Mouse (Mus musculus) spleen, adult 12 weeks (tissue): ENCODE measurements around the gene Vezf1.
A peak's percentile ranks its signal among the peaks of the same experiment; 100 is the strongest.

Source experiments
- DNase-seq: peaks from one replicate; pipeline ENCODE4 v3.0.0; 2022; ENCODE audit warnings: low spot score

The Vezf1 gene

DNA sequence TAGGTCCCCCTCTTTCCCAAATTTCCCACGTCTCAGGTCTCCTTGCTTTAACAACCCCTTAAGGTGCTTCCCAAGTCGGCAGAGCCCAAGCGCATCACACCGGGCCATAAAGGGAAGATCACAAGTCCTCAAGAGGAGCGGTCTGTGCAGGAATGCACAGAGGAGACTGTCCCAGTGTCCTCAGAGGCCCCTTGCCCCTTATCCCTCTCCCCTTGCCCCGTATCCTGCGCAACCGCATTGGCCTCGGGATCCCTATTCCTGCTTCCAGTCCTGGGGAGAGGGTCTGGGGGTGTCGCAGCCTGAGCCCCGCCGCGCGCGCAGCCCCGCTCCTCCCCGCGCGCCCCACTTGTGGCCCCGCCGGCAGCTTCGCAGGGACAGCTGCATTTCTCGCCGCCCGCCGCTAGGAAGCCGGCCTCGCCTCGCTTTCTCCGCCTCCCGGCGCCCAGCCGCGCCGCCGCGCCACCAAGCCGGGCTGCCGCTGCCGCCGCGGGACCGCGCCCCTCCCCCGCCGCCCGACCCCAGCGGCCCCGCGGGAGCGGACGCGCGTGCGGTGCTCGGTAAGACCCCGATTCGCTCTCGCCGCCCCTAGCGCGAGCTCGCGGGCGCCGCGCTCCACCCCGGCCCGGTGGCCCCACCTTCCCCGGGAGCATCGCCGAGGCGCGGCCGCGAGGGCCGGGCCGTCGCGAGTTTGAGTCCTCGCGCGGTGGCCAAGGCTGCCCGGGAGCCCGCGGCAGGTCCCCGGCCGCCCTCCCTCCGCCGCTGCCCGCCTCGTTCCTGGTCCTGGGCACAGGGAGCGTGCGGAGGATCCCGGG is 30.9 kb downstream of the Vezf1 start:
- peak; percentile 35 for DNase-seq

- DNase-seq = no peak
Observed at GRCm38 (mm10) chr11:88099599-88100023, 31.5 kb downstream of the Vezf1 start.

- no peak for DNase-seq
Observed at GRCm38 (mm10) chr11:88100170-88100569, 32.1 kb downstream of the Vezf1 start.

DNA sequence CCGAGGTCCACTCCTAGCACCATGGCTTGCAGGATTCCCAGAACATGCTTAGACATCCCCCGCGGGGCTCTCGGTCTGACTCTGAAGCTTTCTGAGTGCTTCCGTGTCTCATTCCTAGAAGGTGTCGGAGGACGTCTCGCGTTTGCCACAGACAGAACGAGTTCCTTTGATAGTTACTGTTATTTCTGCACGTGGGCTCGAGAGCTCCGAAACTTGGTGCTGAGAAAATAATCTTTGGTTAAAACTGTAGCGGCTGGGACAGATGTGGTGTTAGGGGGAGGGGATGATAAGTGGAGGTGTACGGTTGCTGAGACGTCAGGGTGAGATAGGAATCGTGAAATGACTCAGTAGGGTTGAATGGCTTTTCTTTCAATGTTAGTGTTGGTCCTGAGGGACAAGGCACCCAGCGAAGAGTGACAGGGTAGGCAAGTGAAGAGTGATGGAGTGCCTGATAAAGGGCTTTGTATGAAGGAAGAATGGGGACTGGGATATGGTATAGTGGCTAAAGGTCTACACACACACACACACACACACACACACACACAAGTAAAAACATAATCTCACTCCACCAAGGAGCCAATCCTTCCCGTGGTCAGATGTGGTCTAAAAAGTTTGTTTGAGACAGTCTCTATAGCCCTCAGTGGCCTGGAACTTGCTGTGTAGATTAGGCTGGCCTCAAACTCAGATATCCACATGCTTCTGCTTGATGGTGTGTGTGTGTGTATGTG is 35.3 kb downstream of the Vezf1 start:
- DNase-seq = no peak

DNA sequence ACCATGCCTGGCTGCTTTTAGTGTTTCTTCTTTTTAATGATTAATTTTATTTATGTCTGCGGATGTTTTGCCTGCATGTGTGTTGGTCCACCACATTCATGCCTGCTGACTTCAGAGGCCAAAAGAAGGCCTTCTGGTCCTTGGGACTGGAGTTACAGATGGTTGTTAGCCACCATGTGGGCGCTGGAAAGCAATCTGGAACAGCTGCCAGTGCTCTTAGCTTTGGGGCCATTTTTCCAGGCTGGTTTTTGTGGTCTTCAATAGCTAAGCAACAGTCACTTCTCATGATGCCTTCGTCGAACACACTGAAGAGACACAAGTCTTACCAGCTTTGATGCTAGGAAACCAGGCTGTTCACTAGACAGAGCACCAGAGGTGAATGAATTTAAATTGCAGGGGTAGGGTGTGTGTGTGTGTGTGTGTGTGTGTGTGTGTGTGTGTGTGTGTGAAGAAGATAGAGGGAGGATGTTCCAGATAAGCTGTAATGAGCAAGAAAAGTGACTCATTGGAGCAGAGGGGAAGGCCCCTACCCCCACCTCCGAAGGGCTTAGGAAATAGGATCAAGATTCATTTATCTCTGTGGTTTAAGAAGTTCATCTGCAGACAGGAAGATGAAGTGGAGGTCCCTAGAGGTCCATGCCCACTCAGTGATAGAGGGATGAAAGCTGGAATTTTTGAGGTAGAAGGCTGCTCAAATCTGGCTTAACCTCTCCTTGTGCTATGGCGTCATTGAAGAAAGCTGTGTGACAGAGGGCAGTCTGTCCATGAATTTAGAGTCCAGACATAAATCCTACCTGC is 37.6 kb downstream of the Vezf1 start:
- DNase-seq = no peak

- no peak for DNase-seq
Observed at GRCm38 (mm10) chr11:88106292-88106554, 38.1 kb downstream of the Vezf1 start.

DNA sequence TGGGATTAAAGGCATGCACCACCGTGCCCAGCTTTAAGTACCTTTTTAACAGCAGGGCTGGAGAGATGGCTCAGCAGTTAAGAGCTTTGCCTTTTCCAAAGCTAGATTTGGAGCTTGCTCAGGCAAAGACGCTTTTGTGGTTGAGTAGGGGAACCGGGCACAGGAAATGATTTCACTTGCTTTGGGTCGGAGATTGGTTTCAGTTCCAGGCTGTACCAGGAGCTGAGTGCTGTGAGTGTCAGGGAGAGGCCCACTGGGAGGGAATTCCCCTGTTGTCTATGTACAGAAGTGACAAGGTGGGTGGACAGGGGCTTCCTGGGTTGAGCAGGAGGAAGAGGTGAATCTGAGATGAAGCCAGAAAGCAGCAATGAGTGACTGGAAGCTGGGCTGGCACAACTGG is 39.3 kb downstream of the Vezf1 start:
- peak; percentile 21 for DNase-seq

DNA sequence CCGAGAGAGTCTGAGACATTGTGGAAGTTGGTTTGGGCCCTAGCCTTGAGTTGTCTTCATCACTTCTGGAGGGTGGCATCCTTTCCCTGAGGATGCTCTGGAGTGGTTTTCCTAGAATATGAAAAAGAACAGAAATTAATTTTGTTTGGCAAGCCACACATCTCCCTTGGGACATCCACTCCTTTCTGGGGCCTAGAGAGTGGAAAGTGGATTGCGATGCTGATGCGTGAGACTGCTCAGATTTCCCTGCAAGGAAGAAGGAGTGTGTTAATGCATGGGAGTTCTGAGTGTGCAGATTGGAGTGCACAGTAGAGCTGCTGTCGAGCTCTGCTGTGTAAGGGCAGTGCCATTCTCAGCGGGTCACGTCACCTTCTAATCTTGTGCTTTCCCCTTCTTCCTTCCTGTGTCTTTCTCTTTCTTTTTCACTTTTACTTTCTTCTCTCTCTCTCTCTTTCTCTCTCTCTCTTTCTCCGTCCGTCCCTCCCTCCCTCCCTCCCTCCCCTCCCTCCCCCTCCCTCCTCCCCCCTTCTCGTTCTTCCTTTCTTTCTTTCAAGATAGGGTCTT is 42.0 kb downstream of the Vezf1 start:
- no peak for DNase-seq

GRCm38 (mm10) chr11:88112078-88112477 is 44.0 kb downstream of the Vezf1 start:
- no peak for DNase-seq

DNA sequence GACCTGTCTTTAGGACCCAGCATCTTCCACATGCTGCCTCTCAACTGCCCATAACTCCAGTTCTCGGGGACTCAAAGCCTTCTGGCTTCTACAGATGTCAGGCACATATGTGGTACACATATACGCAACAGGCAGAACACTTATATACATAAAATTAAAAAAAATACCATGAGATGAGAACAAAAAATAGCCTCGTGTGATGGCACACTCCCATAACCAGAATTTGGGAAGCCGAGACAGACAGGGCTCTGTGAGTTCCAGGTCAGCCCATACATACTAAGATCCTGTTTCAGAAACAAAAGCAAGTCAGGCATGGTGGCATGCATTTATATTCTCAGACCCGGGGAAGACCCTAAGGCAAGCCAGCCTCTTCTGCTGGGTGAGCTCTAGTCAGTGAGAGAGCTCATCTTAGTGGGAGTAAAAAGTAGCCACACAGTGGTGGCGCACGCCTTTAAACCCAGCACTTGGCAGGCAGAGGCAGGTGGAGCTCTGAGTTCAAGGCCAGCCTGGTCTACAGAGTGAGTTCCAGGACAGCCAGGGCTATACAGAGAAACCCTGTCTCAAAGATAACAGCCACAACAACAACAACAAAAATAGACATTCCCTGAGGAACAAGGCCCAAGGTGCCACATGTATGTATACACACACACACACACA is 44.7 kb downstream of the Vezf1 start:
- no peak for DNase-seq

DNA sequence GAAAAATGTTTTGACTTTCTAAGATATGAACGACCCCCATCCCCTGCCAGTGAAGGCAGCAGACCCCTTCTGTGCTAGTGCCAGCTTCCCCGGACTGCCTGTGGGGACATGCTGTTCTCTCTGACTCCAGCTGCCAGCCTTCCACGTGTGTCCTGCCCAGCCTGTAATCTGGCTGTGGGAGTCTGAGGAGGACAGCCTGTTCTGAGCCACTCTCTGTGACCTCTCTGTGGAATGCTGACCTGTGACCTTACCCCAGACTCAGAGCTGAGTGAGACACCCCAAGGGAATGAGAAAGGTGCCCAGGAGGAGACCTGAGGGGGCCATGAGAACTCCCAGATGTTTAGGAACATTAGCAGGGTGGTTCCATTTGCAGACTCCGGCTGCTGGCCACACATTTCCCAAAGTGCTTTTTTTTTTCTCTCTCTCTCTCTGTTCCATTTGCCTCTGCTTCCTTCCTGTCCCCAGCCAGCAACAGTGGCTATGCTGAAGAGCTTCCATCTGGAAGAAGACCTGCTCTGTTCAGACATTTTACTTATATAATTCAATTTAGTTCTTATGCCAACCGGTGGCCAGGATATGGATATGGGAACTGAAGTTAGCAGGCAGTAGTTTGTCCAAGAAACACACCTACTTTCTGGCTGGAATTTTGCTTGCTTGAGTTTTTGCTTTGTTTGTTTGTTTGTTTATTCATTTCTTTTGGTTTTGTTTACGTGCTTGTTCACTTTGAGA is 45.6 kb downstream of the Vezf1 start:
- no peak for DNase-seq

- DNase-seq = no peak
Observed at GRCm38 (mm10) chr11:88114871-88115301, 46.8 kb downstream of the Vezf1 start.

DNA sequence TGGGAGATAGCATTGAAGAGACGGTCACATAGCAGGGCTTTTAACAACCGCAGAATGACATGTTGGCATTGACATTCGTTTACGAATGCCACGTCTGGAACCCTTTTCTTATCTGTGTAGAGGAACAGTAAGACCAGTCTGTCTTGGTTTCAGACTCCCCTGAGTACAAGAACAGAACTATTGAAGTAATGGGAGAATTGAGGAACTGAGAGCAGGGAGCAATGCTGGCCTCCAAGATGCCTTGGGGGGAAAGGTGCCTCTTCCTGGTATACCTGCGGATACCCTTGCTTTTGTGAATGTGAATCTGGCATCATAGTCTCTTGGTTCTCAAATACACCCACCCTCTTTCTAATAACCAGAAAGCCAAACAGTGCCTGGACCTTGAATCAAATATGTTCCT is 48.5 kb downstream of the Vezf1 start:
- DNase-seq = no peak

DNA sequence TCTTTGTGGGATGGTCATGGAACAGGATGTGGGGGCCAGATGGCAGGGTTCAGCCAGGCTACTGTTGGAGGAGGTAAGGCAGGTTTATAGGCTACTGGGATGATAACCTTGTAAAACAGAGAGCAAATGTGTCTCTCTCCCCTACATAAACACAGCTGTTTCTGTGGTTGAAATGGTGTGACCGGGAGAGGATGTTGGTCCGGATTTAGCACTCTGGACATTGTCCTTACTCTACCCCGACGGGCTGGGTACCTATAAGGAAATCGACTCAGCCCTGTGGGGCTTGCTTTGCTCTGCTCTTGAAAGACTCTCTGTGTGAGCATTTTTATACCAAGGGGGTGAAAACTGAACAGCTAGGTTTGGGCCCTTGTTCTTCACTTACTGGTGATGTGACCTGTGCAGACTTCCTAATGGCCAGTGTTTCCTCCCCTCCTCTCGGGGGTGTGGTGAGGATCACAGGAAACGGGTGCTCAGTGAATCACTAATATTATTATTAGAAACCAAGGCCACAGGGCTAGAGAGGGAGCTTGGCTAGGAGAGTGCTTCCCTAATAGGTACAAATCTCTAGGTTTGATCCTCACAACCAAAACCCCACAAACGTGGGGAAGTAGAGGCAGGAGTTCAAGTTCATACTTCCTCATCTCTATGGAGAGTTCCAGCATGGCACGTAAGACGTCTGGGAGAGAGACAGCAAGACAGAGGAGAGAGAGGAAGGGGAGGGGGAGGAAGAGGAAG is 49.4 kb downstream of the Vezf1 start:
- no peak for DNase-seq

DNA sequence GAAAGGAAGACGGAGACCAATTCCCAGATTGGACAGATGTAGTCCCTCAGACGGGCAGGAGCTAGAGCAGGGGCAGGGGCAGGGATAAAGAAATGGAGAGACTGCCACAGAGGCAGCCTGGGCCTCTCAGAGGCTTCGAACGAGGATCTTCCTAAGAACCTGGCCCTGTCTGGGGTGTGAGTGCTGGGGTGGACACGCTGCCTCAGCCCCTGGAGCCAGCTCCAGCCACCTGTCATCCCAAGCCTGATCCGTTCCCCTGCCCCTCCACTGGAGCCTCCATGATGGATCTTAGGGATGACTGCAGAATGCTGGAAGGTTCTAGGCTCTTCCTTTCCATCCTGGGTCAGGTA is 50.0 kb downstream of the Vezf1 start:
- no peak for DNase-seq

DNA sequence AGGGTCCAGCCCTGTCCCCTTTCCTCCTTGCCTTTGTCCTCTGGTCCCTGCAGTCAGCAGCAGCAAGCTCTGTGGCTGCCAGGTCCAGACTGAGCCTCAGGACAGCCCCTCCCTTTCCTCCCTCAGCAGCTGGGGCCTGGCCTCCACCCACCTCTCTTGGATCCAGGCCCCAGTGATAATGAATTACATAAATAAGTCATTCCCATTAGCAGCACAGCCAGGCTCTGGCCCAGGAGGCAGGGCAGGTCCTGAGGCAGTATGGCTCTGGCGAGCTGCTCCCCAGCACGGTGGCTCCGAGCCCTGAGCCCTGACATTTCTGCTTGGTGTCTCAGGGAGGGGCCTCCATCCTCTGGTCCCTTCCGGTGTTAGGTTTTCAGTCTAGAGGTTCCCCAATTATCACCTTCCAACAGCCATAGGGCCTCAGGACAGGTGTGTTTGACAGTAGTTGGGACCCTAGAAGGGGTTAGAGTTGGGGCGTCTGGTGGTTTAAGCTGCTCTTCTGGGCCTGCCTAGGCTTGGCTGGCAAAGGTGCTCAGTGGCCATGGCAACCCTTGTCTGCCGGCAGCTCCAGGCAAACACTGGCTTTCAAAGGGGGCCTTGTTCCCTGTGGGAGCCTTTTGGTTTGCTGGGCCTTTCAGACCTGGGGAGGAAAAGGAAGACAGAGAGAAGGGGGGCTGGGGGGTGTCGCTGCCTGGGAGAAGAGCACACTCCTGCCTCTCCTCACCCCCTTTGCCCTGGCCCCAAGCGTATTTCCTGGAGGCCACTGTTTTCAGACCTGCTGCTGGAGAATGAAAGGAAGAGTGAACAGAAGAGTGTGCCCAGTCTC is 51.0 kb downstream of the Vezf1 start:
- DNase-seq = no peak

DNA sequence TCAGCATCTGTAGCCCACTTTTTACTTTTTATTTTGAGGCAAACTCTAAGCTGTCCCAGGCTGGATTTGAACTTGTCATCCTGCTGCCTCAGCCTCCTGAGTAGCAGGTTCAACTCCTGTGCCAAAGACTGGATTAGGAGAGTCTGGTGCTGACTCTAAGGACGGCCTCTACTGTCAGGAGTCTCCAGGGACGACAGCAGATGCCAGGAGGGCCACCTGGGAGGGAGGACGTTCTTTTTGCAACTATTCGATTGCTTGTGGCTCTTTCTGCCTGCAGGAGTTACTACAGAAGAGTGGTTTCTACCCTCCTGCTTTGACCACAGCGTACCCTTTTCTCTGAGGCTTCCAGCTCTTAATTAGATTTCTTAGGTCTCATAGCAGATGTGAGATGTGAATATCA is 54.5 kb downstream of the Vezf1 start:
- no peak for DNase-seq

DNA sequence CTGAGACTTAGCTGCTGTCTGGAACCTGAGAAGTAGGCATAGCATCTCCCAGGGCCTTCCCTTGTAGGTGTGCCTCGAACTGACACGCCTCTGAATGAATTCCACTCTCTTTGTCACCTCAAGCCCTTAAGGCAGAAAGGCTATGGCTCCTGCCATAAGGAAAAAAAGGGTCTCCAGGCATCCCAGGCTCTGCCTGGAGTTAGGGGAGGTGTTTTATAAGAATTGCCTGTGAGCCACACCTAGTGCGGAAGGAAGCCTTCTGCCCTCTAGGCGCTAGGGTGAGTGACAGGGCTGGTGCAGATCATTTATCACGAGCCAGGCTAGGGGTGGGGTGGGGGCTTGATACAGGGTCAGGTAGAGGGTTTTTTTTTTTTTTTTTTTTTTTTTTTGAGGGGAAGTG is 54.9 kb downstream of the Vezf1 start:
- DNase-seq = no peak

DNA sequence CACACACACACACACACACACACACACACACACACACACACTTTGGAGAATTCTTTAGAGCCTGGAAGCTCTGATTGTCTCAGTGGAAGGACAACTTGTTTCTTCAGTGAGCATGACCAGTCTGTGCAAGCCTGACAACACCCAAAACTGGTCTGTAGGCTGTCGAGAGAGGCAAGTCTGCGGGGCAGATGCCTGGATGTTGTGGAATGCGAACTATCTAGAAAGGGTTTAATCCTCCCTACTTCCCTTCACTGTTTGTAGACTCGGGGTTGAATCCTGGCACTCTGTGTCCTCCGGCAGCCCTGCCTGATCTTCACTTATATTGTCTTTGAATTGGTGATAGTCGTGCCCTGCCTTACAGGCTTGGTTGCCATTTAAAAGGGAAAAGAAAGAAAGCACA is 55.7 kb downstream of the Vezf1 start:
- no peak for DNase-seq

DNA sequence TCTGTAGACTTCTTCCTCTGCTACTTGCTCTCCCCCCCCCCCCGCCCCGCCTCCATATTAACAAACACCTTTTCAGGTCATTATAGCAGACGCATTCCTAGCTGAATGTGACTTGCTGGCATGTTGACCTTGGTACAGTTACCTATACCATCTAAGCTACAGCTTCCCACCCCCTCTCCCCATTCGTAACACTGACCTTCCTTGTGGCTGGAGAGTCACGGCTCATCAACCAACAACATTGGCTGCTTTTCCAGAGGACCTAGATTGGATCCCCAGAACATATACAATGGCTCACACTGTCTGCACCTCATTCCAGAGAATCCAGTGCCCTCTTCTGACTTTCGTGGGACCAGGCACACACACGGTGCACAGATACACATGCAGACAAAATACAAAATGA is 57.4 kb downstream of the Vezf1 start:
- DNase-seq = no peak
